Mouse (Mus musculus) liver, adult 2 months (tissue): ENCODE results near the gene Pank1. TPM values are rescaled to one million over a fixed set of nuclear protein-coding genes. Genes with fewer than 3 reads are reported as not detected.

ENCODE experiments used
- DNase-seq: peaks from one replicate; pipeline ENCODE4 v3.0.0-alpha.2; 2011; ENCODE audit warnings: low read depth, low spot score; ENCODE audit errors: extremely low read depth
- H3K27ac ChIP-seq: fragments of 200-500 bp; replicated peaks from 2 replicates; pipeline ENCODE4 v1.5.1; 2012; ENCODE audit warnings: low read depth, mild to moderate bottlenecking, control low read depth, inconsistent platforms, low read length; ENCODE audit not compliant: insufficient read depth
- H3K27me3 ChIP-seq: fragments of 200-500 bp; 2 replicates; pipeline ENCODE4 v1.6.1; 2012; ENCODE audit warnings: mild to moderate bottlenecking, moderate library complexity, low read length, inconsistent platforms; ENCODE audit not compliant: control insufficient read depth, insufficient read depth
- H3K36me3 ChIP-seq: fragments of 200-500 bp; 2 replicates; pipeline ENCODE4 v1.6.1; 2012; ENCODE audit warnings: low read length, inconsistent platforms; ENCODE audit not compliant: control insufficient read depth, insufficient read depth
- H3K4me1 ChIP-seq: fragments of 200-500 bp; 2 replicates; pipeline ENCODE4 v1.6.1; 2011; ENCODE audit warnings: low read length; ENCODE audit not compliant: control insufficient read depth, insufficient read depth
- H3K4me3 ChIP-seq: fragments of 200-500 bp; 2 replicates; pipeline ENCODE4 v1.5.1; 2011; ENCODE audit warnings: low read depth, mild to moderate bottlenecking, control low read depth, low read length, moderate library complexity; ENCODE audit not compliant: insufficient read depth
- H3K79me2 ChIP-seq: fragments of 200-500 bp; 2 replicates; pipeline ENCODE4 v1.6.1; 2012; ENCODE audit warnings: inconsistent platforms, mild to moderate bottlenecking, low read length, moderate library complexity; ENCODE audit not compliant: control insufficient read depth, insufficient read depth
- H3K9ac ChIP-seq: fragments of 200-500 bp; 2 replicates; pipeline ENCODE4 v1.6.1; 2012; ENCODE audit warnings: low read depth, mild to moderate bottlenecking, control low read depth, inconsistent platforms, low read length
- CTCF ChIP-seq: fragments of 200-500 bp; IDR thresholded peaks from 2 replicates; pipeline ENCODE4 v1.5.1; 2011; ENCODE audit warnings: low read depth, low read length, control low read depth
- POLR2A ChIP-seq: fragments of 200-500 bp; IDR thresholded peaks from 2 replicates; pipeline ENCODE4 v1.6.1; 2011; ENCODE audit warnings: low read length, control low read depth; ENCODE audit not compliant: insufficient read depth; ENCODE audit errors: extremely low read depth
- WGBS: fragments of 180-500 bp; shearing (Covaris S2); methylation state at CpG from one replicate; pipeline ENCODE4 v1.1.7; 2018; 5-methylcytosine and 5-hydroxymethylcytosine counted together
- polyA plus RNA-seq: library from polyadenylated mRNA; depleted of rRNA; stranded (reverse); fragments of >200 nt; gene quantifications from 2 replicates; pipeline ENCODE4 v1.2.3, GENCODE M21; 2012
- total RNA-seq: library from RNA; depleted of rRNA; stranded (reverse); fragments of >200 nt; gene quantifications from 2 replicates; pipeline ENCODE4 v1.2.3, GENCODE M21; 2014

Gene Pank1
- total and polyA plus RNA-seq, 2 experiments = 14.1 to 259 TPM

GRCm38 (mm10) chr19:34920066-34920465 is 40.8 kb upstream of the Pank1 start:
- no peaks in the 10 kb centered on the region for H3K36me3 ChIP-seq
- H3K79me2 ChIP-seq = no peaks in the 10 kb centered on the region; the same call in 1 of the 2 replicates
- no peak for TF ChIP-seq POLR2A
- TF ChIP-seq CTCF = no peak
- no peaks in the 10 kb centered on the region for H3K27me3 ChIP-seq
- no peak overlapping the region for H3K4me3 ChIP-seq
- no peak for DNase-seq
- H3K27ac ChIP-seq = no peak overlapping the region
- H3K4me1 ChIP-seq = peaks cover 1% of the 10 kb centered on the region; the same call in 1 of the 2 replicates
- no peak overlapping the region for H3K9ac ChIP-seq
- 93% methylated on average over 4 of the region's 4 CpGs for WGBS

- Histone ChIP-seq H3K27ac (no peak overlapping the region), H3K27me3 (no peaks in the 10 kb centered on the region), H3K4me3 (no peak overlapping the region), H3K4me1 (no peaks in the 10 kb centered on the region), H3K9ac (no peak overlapping the region), H3K36me3 (no peaks in the 10 kb centered on the region), H3K79me2 (no peaks in the 10 kb centered on the region)
- TF ChIP-seq CTCF (no peak), POLR2A (no peak)
- no peak for DNase-seq
These were observed 33.1 kb upstream of the Pank1 start for GRCm38 (mm10) chr19:34912366-34912765.

GRCm38 (mm10) chr19:34906772-34907171 is 27.5 kb upstream of the Pank1 start:
- Histone ChIP-seq H3K36me3 (no peaks in the 10 kb centered on the region), H3K4me3 (no peak overlapping the region), H3K9ac (no peak overlapping the region), H3K79me2 (no peaks in the 10 kb centered on the region), H3K27ac (no peak overlapping the region), H3K27me3 (no peaks in the 10 kb centered on the region), H3K4me1 (no peaks in the 10 kb centered on the region)
- 81% methylated on average over 5 of the region's 5 CpGs for WGBS
- no peak for TF ChIP-seq POLR2A
- TF ChIP-seq CTCF = no peak
- DNase-seq = no peak

- no peak overlapping the region for H3K27ac ChIP-seq
- no peaks in the 10 kb centered on the region for H3K4me1 ChIP-seq
- no peak overlapping the region for H3K4me3 ChIP-seq
- no peaks in the 10 kb centered on the region for H3K79me2 ChIP-seq
- no peak overlapping the region for H3K9ac ChIP-seq
- no peaks in the 10 kb centered on the region for H3K36me3 ChIP-seq
- TF ChIP-seq POLR2A (no peak), CTCF (no peak)
- DNase-seq = no peak
- WGBS = 94% methylated on average over 7 of the region's 7 CpGs
- H3K27me3 ChIP-seq = no peaks in the 10 kb centered on the region
These were observed 26.2 kb upstream of the Pank1 start for GRCm38 (mm10) chr19:34905424-34905823.

GRCm38 (mm10) chr19:34904032-34904431 is 24.8 kb upstream of the Pank1 start:
- no peaks in the 10 kb centered on the region for H3K27me3 ChIP-seq
- no peaks in the 10 kb centered on the region for H3K36me3 ChIP-seq
- DNase-seq = no peak
- TF ChIP-seq CTCF (no peak), POLR2A (no peak)
- H3K4me1 ChIP-seq = no peaks in the 10 kb centered on the region
- no peak overlapping the region for H3K4me3 ChIP-seq
- WGBS = 84% methylated on average over 5 of the region's 5 CpGs
- no peak overlapping the region for H3K9ac ChIP-seq
- H3K79me2 ChIP-seq = no peaks in the 10 kb centered on the region
- no peak overlapping the region for H3K27ac ChIP-seq

GRCm38 (mm10) chr19:34901735-34902134 is 22.5 kb upstream of the Pank1 start:
- TF ChIP-seq POLR2A (no peak), CTCF (no peak)
- no peak overlapping the region for H3K4me3 ChIP-seq
- H3K27me3 ChIP-seq = no peaks in the 10 kb centered on the region
- WGBS = 88% methylated on average over 2 of the region's 2 CpGs
- H3K9ac ChIP-seq = no peak overlapping the region
- H3K36me3 ChIP-seq = no peaks in the 10 kb centered on the region
- no peak for DNase-seq
- no peak overlapping the region for H3K27ac ChIP-seq
- H3K4me1 ChIP-seq = no peaks in the 10 kb centered on the region
- H3K79me2 ChIP-seq = no peaks in the 10 kb centered on the region
